Mouse (Mus musculus): ENCODE data around the gene Sipa1l2. TPM values are rescaled to one million over a fixed set of nuclear protein-coding genes. Genes with fewer than 3 reads are reported as not detected.

The Sipa1l2 gene
- polyA plus RNA-seq, 1 experiment from 2014 or later, result 8.2 TPM

GRCm38 (mm10) chr8:125377704-125378103 lies 191.9 kb downstream of the Sipa1l2 start:
- no peak overlapping the region for H3K27ac ChIP-seq
- no peaks in the 10 kb centered on the region for H3K27me3 ChIP-seq (ENCODE audit: insufficient read depth, low read length)
- no peaks in the 10 kb centered on the region for H3K9me3 ChIP-seq (replicated peaks; ENCODE audit: low read length)
- WGBS, result 87% methylated on average over 3 of the region's 3 CpGs
- no peak for ATAC-seq (replicated peaks; ENCODE audit: low FRiP score, low read depth)
- no peaks in the 10 kb centered on the region for H3K4me1 ChIP-seq (replicated peaks; ENCODE audit: insufficient read depth, low read length)
- no peak overlapping the region for H3K4me3 ChIP-seq (replicated peaks; ENCODE audit: low read depth, low read length)
- no peak for DNase-seq (ENCODE audit: low spot score)
- no peak overlapping the region for H3K4me2 ChIP-seq (ENCODE audit: low read length)
- TF ChIP-seq CTCF (IDR thresholded peaks at IDR 0.05; ENCODE audit: low read depth), result no peak
- no peaks in the 10 kb centered on the region for H3K36me3 ChIP-seq (ENCODE audit: insufficient read depth, low read length)
- H3K9ac ChIP-seq (ENCODE audit: low read depth, low read length), result no peak overlapping the region

- H3K9me3 ChIP-seq (replicated peaks; ENCODE audit: low read length), result no peaks in the 10 kb centered on the region
- TF ChIP-seq CTCF (IDR thresholded peaks at IDR 0.05; ENCODE audit: low read depth), result no peak
Observed at GRCm38 (mm10) chr8:125376448-125376845, 193.2 kb downstream of the Sipa1l2 start.

GRCm38 (mm10) chr8:125375659-125376447 lies 193.8 kb downstream of the Sipa1l2 start:
- Histone ChIP-seq H3K36me3 (ENCODE audit: insufficient read depth, low read length) (no peaks in the 10 kb centered on the region), H3K27ac (no peak overlapping the region), H3K9me3 (replicated peaks; ENCODE audit: low read length) (no peaks in the 10 kb centered on the region), H3K4me2 (ENCODE audit: low read length) (no peak overlapping the region), H3K9ac (ENCODE audit: low read depth, low read length) (no peak overlapping the region), H3K4me3 (replicated peaks; ENCODE audit: low read depth, low read length) (no peak overlapping the region), H3K4me1 (replicated peaks; ENCODE audit: insufficient read depth, low read length) (no peaks in the 10 kb centered on the region), H3K27me3 (ENCODE audit: insufficient read depth, low read length) (no peaks in the 10 kb centered on the region)
- DNase-seq (ENCODE audit: low spot score) (no peak), ATAC-seq (replicated peaks; ENCODE audit: low FRiP score, low read depth) (no peak)
- 63% methylated on average over 8 of the region's 8 CpGs for whole genome bisulfite sequencing
- no peak for TF ChIP-seq CTCF (IDR thresholded peaks at IDR 0.05; ENCODE audit: low read depth)

More at GRCm38 (mm10) chr8:125376448-125376845, 193.2 kb downstream of the Sipa1l2 start:
- Histone ChIP-seq H3K27ac (no peak overlapping the region), H3K4me2 (ENCODE audit: low read length) (no peak overlapping the region), H3K4me3 (replicated peaks; ENCODE audit: low read depth, low read length) (no peak overlapping the region), H3K27me3 (ENCODE audit: insufficient read depth, low read length) (no peaks in the 10 kb centered on the region), H3K4me1 (replicated peaks; ENCODE audit: insufficient read depth, low read length) (no peaks in the 10 kb centered on the region), H3K36me3 (ENCODE audit: insufficient read depth, low read length) (no peaks in the 10 kb centered on the region), H3K9ac (ENCODE audit: low read depth, low read length) (no peak overlapping the region)
- ATAC-seq (replicated peaks; ENCODE audit: low FRiP score, low read depth) (no peak), DNase-seq (ENCODE audit: low spot score) (no peak)
- 69% methylated on average over 6 of the region's 6 CpGs for WGBS

- H3K9ac ChIP-seq (ENCODE audit: low read depth, low read length), result no peak overlapping the region
- no peak overlapping the region for H3K27ac ChIP-seq
- no peak overlapping the region for H3K4me3 ChIP-seq (replicated peaks; ENCODE audit: low read depth, low read length)
- ATAC-seq (replicated peaks; ENCODE audit: low FRiP score, low read depth) (no peak), DNase-seq (ENCODE audit: low spot score) (no peak)
- no peaks in the 10 kb centered on the region for H3K9me3 ChIP-seq (replicated peaks; ENCODE audit: low read length)
- peaks cover 14% of the 10 kb centered on the region for H3K4me1 ChIP-seq (replicated peaks; ENCODE audit: insufficient read depth, low read length)
- no peaks in the 10 kb centered on the region for H3K27me3 ChIP-seq (ENCODE audit: insufficient read depth, low read length)
- H3K36me3 ChIP-seq (ENCODE audit: insufficient read depth, low read length), result no peaks in the 10 kb centered on the region
- no peak for TF ChIP-seq CTCF (IDR thresholded peaks at IDR 0.05; ENCODE audit: low read depth)
- WGBS, result 95% methylated on average over 4 of the region's 4 CpGs
- H3K4me2 ChIP-seq (ENCODE audit: low read length), result no peak overlapping the region
Observed at GRCm38 (mm10) chr8:125372596-125372995, 197.0 kb downstream of the Sipa1l2 start.

- no peaks in the 10 kb centered on the region for H3K27me3 ChIP-seq (ENCODE audit: insufficient read depth, low read length)
- TF ChIP-seq CTCF (IDR thresholded peaks at IDR 0.05; ENCODE audit: low read depth), result no peak
- peaks cover 14% of the 10 kb centered on the region for H3K4me1 ChIP-seq (replicated peaks; ENCODE audit: insufficient read depth, low read length)
- H3K4me2 ChIP-seq (ENCODE audit: low read length), result no peak overlapping the region
- peak; percentile 59 for DNase-seq (ENCODE audit: low spot score)
- no peaks in the 10 kb centered on the region for H3K9me3 ChIP-seq (replicated peaks; ENCODE audit: low read length)
- no peaks in the 10 kb centered on the region for H3K36me3 ChIP-seq (ENCODE audit: insufficient read depth, low read length)
- no peak overlapping the region for H3K9ac ChIP-seq (ENCODE audit: low read depth, low read length)
- H3K4me3 ChIP-seq (replicated peaks; ENCODE audit: low read depth, low read length), result no peak overlapping the region
- H3K27ac ChIP-seq, result peak overlapping the region; percentile 77
- 58% methylated on average over 8 of the region's 8 CpGs for WGBS
- no peak for ATAC-seq (replicated peaks; ENCODE audit: low FRiP score, low read depth)
Observed at GRCm38 (mm10) chr8:125369491-125370236, 199.9 kb downstream of the Sipa1l2 start.

GRCm38 (mm10) chr8:125368341-125369035 lies 201.1 kb downstream of the Sipa1l2 start:
- Histone ChIP-seq H3K4me3 (replicated peaks; ENCODE audit: low read depth, low read length) (no peak overlapping the region), H3K27ac (no peak overlapping the region), H3K36me3 (ENCODE audit: insufficient read depth, low read length) (no peaks in the 10 kb centered on the region), H3K4me2 (ENCODE audit: low read length) (no peak overlapping the region), H3K27me3 (ENCODE audit: insufficient read depth, low read length) (no peaks in the 10 kb centered on the region), H3K9me3 (replicated peaks; ENCODE audit: low read length) (no peaks in the 10 kb centered on the region), H3K4me1 (replicated peaks; ENCODE audit: insufficient read depth, low read length) (peaks cover 14% of the 10 kb centered on the region), H3K9ac (ENCODE audit: low read depth, low read length) (no peak overlapping the region)
- WGBS, result 20% methylated on average over 4 of the region's 4 CpGs
- ATAC-seq (replicated peaks; ENCODE audit: low FRiP score, low read depth), result no peak
- TF ChIP-seq CTCF (IDR thresholded peaks at IDR 0.05; ENCODE audit: low read depth), result no peak
- peak; percentile 47 for DNase-seq (ENCODE audit: low spot score)

Other genes starting within 250 kb of the Sipa1l2 start
- gene Map10, start 100.0 kb upstream of the Sipa1l2 start, polyA plus RNA-seq (2015; fragmentation: Nextera tagmentation; extraction: Ambion mirVana), result 4.7 and 5.3 TPM in 2 replicates
- gene Ntpcr, start 160.2 kb upstream of the Sipa1l2 start, polyA plus RNA-seq (2015; fragmentation: Nextera tagmentation; extraction: Ambion mirVana), result 32.3 and 32.8 TPM in 2 replicates